Mouse (Mus musculus): ENCODE measurements around the gene 4930452B06Rik. TPM values are rescaled to one million over a fixed set of nuclear protein-coding genes. Genes with fewer than 3 reads are reported as not detected.

The 4930452B06Rik gene
- polyA plus RNA-seq, 1 experiment, result 3.8 TPM

DNA sequence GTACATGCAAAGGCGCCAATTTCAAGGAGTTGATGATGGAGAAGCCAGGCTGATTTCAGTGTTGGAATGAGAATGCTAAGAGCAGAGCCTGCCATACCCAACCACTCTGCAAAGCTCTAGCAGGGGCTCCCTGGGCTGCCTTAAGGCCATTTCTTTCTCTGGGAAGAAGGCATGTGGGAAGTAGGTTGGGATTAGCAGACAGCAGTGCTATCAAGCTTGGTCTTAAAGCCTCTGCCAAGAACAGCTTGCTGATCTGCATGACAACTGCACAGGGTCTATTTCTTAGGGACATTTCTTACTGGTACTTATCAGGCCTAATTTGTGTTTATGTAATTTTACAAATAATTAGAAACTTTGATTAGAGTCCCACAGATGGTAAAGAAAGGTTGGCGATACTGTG is 161.8 kb downstream of the 4930452B06Rik start:
- Histone ChIP-seq H3K4me1 (ENCODE audit: control insufficient read depth, insufficient read depth, low read length) (peaks cover 2% of the 10 kb centered on the region; the same call in 1 of the 2 replicates), H3K27ac (ENCODE audit: insufficient read depth, low read length) (no peak overlapping the region), H3K4me3 (ENCODE audit: insufficient read depth, low read length) (no peak overlapping the region)
- no peak for TF ChIP-seq CTCF (IDR thresholded peaks at IDR 0.05; ENCODE audit: extremely low read depth, insufficient read depth, low read length)
- TF ChIP-seq POLR2A (IDR thresholded peaks at IDR 0.05; ENCODE audit: extremely low read depth, insufficient read depth, low read length), result no peak

- Histone ChIP-seq H3K4me1 (ENCODE audit: control insufficient read depth, insufficient read depth, low read length) (peaks cover 2% of the 10 kb centered on the region; the same call in 1 of the 2 replicates), H3K4me3 (ENCODE audit: insufficient read depth, low read length) (no peak overlapping the region), H3K27ac (ENCODE audit: insufficient read depth, low read length) (no peak overlapping the region)
- TF ChIP-seq POLR2A (IDR thresholded peaks at IDR 0.05; ENCODE audit: extremely low read depth, insufficient read depth, low read length) (no peak), CTCF (IDR thresholded peaks at IDR 0.05; ENCODE audit: extremely low read depth, insufficient read depth, low read length) (no peak)
Measured at GRCm38 (mm10) chr14:8503345-8503744, 162.7 kb downstream of the 4930452B06Rik start.

GRCm38 (mm10) chr14:8502496-8502895 is 163.5 kb downstream of the 4930452B06Rik start:
- no peak overlapping the region for H3K27ac ChIP-seq (ENCODE audit: insufficient read depth, low read length)
- TF ChIP-seq POLR2A (IDR thresholded peaks at IDR 0.05; ENCODE audit: extremely low read depth, insufficient read depth, low read length) (no peak), CTCF (IDR thresholded peaks at IDR 0.05; ENCODE audit: extremely low read depth, insufficient read depth, low read length) (no peak)
- H3K4me3 ChIP-seq (ENCODE audit: insufficient read depth, low read length), result no peak overlapping the region
- peaks cover 2% of the 10 kb centered on the region; the same call in 1 of the 2 replicates for H3K4me1 ChIP-seq (ENCODE audit: control insufficient read depth, insufficient read depth, low read length)

- no peak overlapping the region for H3K4me3 ChIP-seq (ENCODE audit: insufficient read depth, low read length)
- no peak for TF ChIP-seq CTCF (IDR thresholded peaks at IDR 0.05; ENCODE audit: extremely low read depth, insufficient read depth, low read length)
- no peak for TF ChIP-seq POLR2A (IDR thresholded peaks at IDR 0.05; ENCODE audit: extremely low read depth, insufficient read depth, low read length)
Measured at GRCm38 (mm10) chr14:8495691-8496090, 170.3 kb downstream of the 4930452B06Rik start.

GRCm38 (mm10) chr14:8494952-8495351 is 171.1 kb downstream of the 4930452B06Rik start:
- no peak overlapping the region for H3K4me3 ChIP-seq (ENCODE audit: insufficient read depth, low read length)
- no peak for TF ChIP-seq CTCF (IDR thresholded peaks at IDR 0.05; ENCODE audit: extremely low read depth, insufficient read depth, low read length)
- TF ChIP-seq POLR2A (IDR thresholded peaks at IDR 0.05; ENCODE audit: extremely low read depth, insufficient read depth, low read length), result no peak
- no peak overlapping the region for H3K27ac ChIP-seq (ENCODE audit: insufficient read depth, low read length)
- H3K4me1 ChIP-seq (ENCODE audit: control insufficient read depth, insufficient read depth, low read length), result no peaks in the 10 kb centered on the region

More at GRCm38 (mm10) chr14:8495691-8496090, 170.3 kb downstream of the 4930452B06Rik start:
- Histone ChIP-seq H3K27ac (ENCODE audit: insufficient read depth, low read length) (no peak overlapping the region), H3K4me1 (ENCODE audit: control insufficient read depth, insufficient read depth, low read length) (no peaks in the 10 kb centered on the region)

DNA sequence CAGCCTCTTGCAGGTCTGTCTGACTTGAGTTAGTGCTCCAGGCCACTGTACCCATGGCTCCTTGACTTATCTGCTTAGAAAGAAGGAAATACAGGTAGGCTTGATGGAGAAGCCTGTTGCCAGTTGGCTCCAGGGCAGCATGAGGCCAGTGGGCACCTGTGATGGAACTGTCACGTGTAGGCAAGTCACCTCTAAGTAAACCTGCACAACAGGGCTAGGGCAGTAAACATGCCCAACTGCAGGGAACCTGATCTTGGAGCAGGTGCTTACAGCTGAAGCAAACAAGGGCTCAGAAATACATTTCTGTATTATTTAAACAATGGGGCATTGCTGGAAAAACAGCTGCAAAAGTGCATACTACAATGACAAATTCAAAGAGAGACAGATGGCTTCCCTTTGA is 171.8 kb downstream of the 4930452B06Rik start:
- H3K4me1 ChIP-seq (ENCODE audit: control insufficient read depth, insufficient read depth, low read length), result no peaks in the 10 kb centered on the region
- no peak overlapping the region for H3K4me3 ChIP-seq (ENCODE audit: insufficient read depth, low read length)
- H3K27ac ChIP-seq (ENCODE audit: insufficient read depth, low read length), result no peak overlapping the region
- TF ChIP-seq POLR2A (IDR thresholded peaks at IDR 0.05; ENCODE audit: extremely low read depth, insufficient read depth, low read length), result no peak
- no peak for TF ChIP-seq CTCF (IDR thresholded peaks at IDR 0.05; ENCODE audit: extremely low read depth, insufficient read depth, low read length)

DNA sequence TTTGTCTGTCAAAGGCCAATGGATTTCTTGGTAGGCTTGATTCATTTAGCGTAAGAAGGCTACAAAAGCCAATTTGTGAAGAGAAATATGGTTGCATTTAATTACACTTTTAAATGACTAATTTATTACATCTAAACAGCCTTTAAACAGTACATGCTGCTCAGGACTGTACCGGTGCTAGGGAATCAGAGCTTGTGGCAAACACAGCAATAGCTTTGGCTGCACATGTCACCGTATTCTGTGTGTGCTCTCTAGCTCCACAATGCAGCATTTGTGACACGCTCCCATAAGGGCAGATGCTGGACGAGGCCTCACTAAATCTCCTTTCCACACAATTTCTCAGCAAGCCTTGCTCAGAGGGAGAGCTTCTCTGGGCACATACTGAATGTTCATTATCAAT is 187.9 kb downstream of the 4930452B06Rik start:
- TF ChIP-seq POLR2A (IDR thresholded peaks at IDR 0.05; ENCODE audit: extremely low read depth, insufficient read depth, low read length), result no peak
- TF ChIP-seq CTCF (IDR thresholded peaks at IDR 0.05; ENCODE audit: extremely low read depth, insufficient read depth, low read length), result no peak
- Histone ChIP-seq H3K4me3 (ENCODE audit: insufficient read depth, low read length) (no peak overlapping the region), H3K4me1 (ENCODE audit: control insufficient read depth, insufficient read depth, low read length) (no peaks in the 10 kb centered on the region), H3K27ac (ENCODE audit: insufficient read depth, low read length) (no peak overlapping the region)

GRCm38 (mm10) chr14:8477348-8477747 is 188.7 kb downstream of the 4930452B06Rik start:
- H3K27ac ChIP-seq (ENCODE audit: insufficient read depth, low read length), result no peak overlapping the region
- H3K4me3 ChIP-seq (ENCODE audit: insufficient read depth, low read length), result no peak overlapping the region
- TF ChIP-seq POLR2A (IDR thresholded peaks at IDR 0.05; ENCODE audit: extremely low read depth, insufficient read depth, low read length) (no peak), CTCF (IDR thresholded peaks at IDR 0.05; ENCODE audit: extremely low read depth, insufficient read depth, low read length) (no peak)
- H3K4me1 ChIP-seq (ENCODE audit: control insufficient read depth, insufficient read depth, low read length), result no peaks in the 10 kb centered on the region

- Histone ChIP-seq H3K4me3 (ENCODE audit: insufficient read depth, low read length) (no peak overlapping the region), H3K27ac (ENCODE audit: insufficient read depth, low read length) (no peak overlapping the region), H3K4me1 (ENCODE audit: control insufficient read depth, insufficient read depth, low read length) (no peaks in the 10 kb centered on the region)
- TF ChIP-seq CTCF (IDR thresholded peaks at IDR 0.05; ENCODE audit: extremely low read depth, insufficient read depth, low read length) (peak; percentile 75), POLR2A (IDR thresholded peaks at IDR 0.05; ENCODE audit: extremely low read depth, insufficient read depth, low read length) (no peak)
Measured at GRCm38 (mm10) chr14:8476606-8477005, 189.4 kb downstream of the 4930452B06Rik start.

DNA sequence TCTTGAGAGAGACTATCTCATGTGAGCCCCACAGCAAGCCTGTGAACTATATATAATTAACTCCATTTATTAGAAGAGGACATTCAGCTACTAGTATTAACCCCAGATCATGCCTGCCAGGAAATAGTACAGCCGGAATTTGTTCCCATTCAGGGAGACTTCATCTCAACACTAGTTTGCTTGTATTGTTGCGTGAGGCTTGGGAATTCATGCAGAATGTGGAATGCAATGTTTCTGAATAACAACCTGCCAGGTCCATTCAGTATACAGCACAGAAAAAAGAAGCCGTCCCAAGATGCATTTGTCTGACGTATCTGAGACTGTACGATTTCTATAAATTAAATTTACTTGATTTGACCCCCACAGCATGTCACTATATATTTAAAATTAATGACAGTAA is 190.2 kb downstream of the 4930452B06Rik start:
- H3K27ac ChIP-seq (ENCODE audit: insufficient read depth, low read length), result no peak overlapping the region
- no peaks in the 10 kb centered on the region for H3K4me1 ChIP-seq (ENCODE audit: control insufficient read depth, insufficient read depth, low read length)
- no peak for TF ChIP-seq POLR2A (IDR thresholded peaks at IDR 0.05; ENCODE audit: extremely low read depth, insufficient read depth, low read length)
- TF ChIP-seq CTCF (IDR thresholded peaks at IDR 0.05; ENCODE audit: extremely low read depth, insufficient read depth, low read length), result no peak
- H3K4me3 ChIP-seq (ENCODE audit: insufficient read depth, low read length), result no peak overlapping the region

All from cortical plate, adult 2 months (tissue).